Mouse (Mus musculus) hindbrain, embryonic 16.5 days (tissue): ENCODE data around the gene Rtbdn. TPM values are rescaled to one million over a fixed set of nuclear protein-coding genes. Genes with fewer than 3 reads are reported as not detected.
A peak's percentile ranks its signal among the peaks of the same experiment; 100 is the strongest.

Experiments
- ATAC-seq: fragments of 200-750 bp; cut with Nextera tagmentation; 2 replicates; pipeline ENCODE4 v1.8.0; 2017; ENCODE audit warnings: moderate TSS enrichment, moderate library complexity
- H3K27ac ChIP-seq: fragments of 300-500 bp; sonication (generic); 2 replicates; pipeline ENCODE4 v1.5.1; 2014; ENCODE audit warnings: low read depth, mild to moderate bottlenecking, control low read depth, low read length, moderate library complexity
- H3K27me3 ChIP-seq: fragments of 300-500 bp; sonication (generic); replicated peaks from 2 replicates; pipeline ENCODE4 v1.6.1; 2014; ENCODE audit warnings: low read length; ENCODE audit not compliant: control insufficient read depth, insufficient read depth
- H3K36me3 ChIP-seq: fragments of 300-500 bp; sonication (generic); 2 replicates; pipeline ENCODE4 v1.6.1; 2014; ENCODE audit warnings: mild to moderate bottlenecking, low read length, moderate library complexity, mixed read lengths; ENCODE audit not compliant: control insufficient read depth, insufficient read depth
- H3K4me1 ChIP-seq: fragments of 300-500 bp; sonication (generic); 2 replicates; pipeline ENCODE4 v1.6.1; 2014; ENCODE audit warnings: low read depth, low read length; ENCODE audit not compliant: control insufficient read depth, insufficient read depth
- H3K4me2 ChIP-seq: fragments of 300-500 bp; sonication (generic); 2 replicates; pipeline ENCODE4 v1.6.1; 2014; ENCODE audit warnings: mild to moderate bottlenecking, low read length, control low read depth, moderate library complexity
- H3K4me3 ChIP-seq: fragments of 300-500 bp; sonication (generic); 2 replicates; pipeline ENCODE4 v1.5.1; 2014; ENCODE audit warnings: mild to moderate bottlenecking, low read length, control low read depth, moderate library complexity
- H3K9ac ChIP-seq: fragments of 300-500 bp; sonication (generic); 2 replicates; pipeline ENCODE4 v1.6.1; 2014; ENCODE audit warnings: low read depth, mild to moderate bottlenecking, control low read depth, low read length, moderate library complexity
- H3K9me3 ChIP-seq: fragments of 300-500 bp; sonication (generic); 2 replicates; pipeline ENCODE4 v1.6.1; 2014; ENCODE audit warnings: mild to moderate bottlenecking, low read length, moderate library complexity; ENCODE audit not compliant: control insufficient read depth
- WGBS: fragments of 180-500 bp; shearing (Covaris S2); extraction: QIAGEN DNeasy Blood & Tissue Kit; methylation state at CpG from one replicate; pipeline ENCODE4 v1.1.7; 2014; 5-methylcytosine and 5-hydroxymethylcytosine counted together
- microRNA-seq: library from miRNA; unstranded; fragments of <30 nt; microRNA quantifications from one replicate; pipeline ENCODE4, GENCODE M21; 2017
- polyA plus RNA-seq: library from polyadenylated mRNA; unstranded; fragments of >200 nt; fragmentation: Nextera tagmentation; extraction: Ambion mirVana; gene quantifications from 2 replicates; pipeline ENCODE4 v1.2.1, GENCODE M21; 2015

Gene Rtbdn
- polyA plus RNA-seq, 1 experiment from 2014 or later: 3.0 TPM

GRCm38 (mm10) chr8:84996978-84997377 is 50.2 kb downstream of the Rtbdn start:
- no peak overlapping the region for H3K9ac ChIP-seq
- H3K36me3 ChIP-seq: peaks cover 6% of the 10 kb centered on the region
- no peak overlapping the region for H3K27ac ChIP-seq
- H3K9me3 ChIP-seq: no peaks in the 10 kb centered on the region
- H3K4me1 ChIP-seq: peaks cover 3% of the 10 kb centered on the region
- 82% methylated on average over 5 of the region's 5 CpGs for WGBS
- peaks cover 7% of the 10 kb centered on the region for H3K27me3 ChIP-seq
- ATAC-seq: no peak
- no peak overlapping the region for H3K4me2 ChIP-seq
- no peak overlapping the region for H3K4me3 ChIP-seq

- WGBS: 5% methylated on average over 19 of the region's 19 CpGs
- Histone ChIP-seq H3K9ac (peak overlapping the region; percentile 30), H3K4me3 (no peak overlapping the region), H3K4me1 (peaks cover 3% of the 10 kb centered on the region), H3K27me3 (peaks cover 7% of the 10 kb centered on the region), H3K36me3 (peaks cover 11% of the 10 kb centered on the region), H3K27ac (no peak overlapping the region), H3K9me3 (no peaks in the 10 kb centered on the region), H3K4me2 (peak overlapping the region; percentile 36)
- ATAC-seq: peak; percentile 80
Observed at GRCm38 (mm10) chr8:84997649-84998295, 51.0 kb downstream of the Rtbdn start.

Small RNA genes within 50 kb of the gene (microRNA-seq; reads per million reads assigned to microRNA genes)
- not detected for gene Gm24197

Other genes with a start within 250 kb of the Rtbdn start
- 2.6 and 3.2 TPM in 2 replicates for gene Lyl1, start 245.5 kb upstream of the Rtbdn start, polyA plus RNA-seq
- gene G430095P16Rik, start 224.0 kb upstream of the Rtbdn start, polyA plus RNA-seq: 0.82 and 0.89 TPM in 2 replicates
- gene Nfix, start 146.6 kb upstream of the Rtbdn start, polyA plus RNA-seq: 94.3 and 109 TPM in 2 replicates
- 15.4 and 17.1 TPM in 2 replicates for gene Dand5, start 124.2 kb upstream of the Rtbdn start, polyA plus RNA-seq
- gene Gadd45gip1, start 115.5 kb upstream of the Rtbdn start, polyA plus RNA-seq: 40.6 and 40.7 TPM in 2 replicates
- 78.2 and 95.4 TPM in 2 replicates for gene Rad23a, start 106.3 kb upstream of the Rtbdn start, polyA plus RNA-seq
- 743 and 792 TPM in 2 replicates for gene Calr, start 100.1 kb upstream of the Rtbdn start, polyA plus RNA-seq
- 112 and 114 TPM in 2 replicates for gene Farsa, start 90.0 kb upstream of the Rtbdn start, polyA plus RNA-seq
- 38.1 and 46.6 TPM in 2 replicates for gene Syce2, start 74.9 kb upstream of the Rtbdn start, polyA plus RNA-seq
- 41.4 and 42.8 TPM in 2 replicates for gene Gcdh, start 53.1 kb upstream of the Rtbdn start, polyA plus RNA-seq
- 0.39 and 0.56 TPM in 2 replicates for gene Klf1, start 45.1 kb upstream of the Rtbdn start, polyA plus RNA-seq
- gene Dnase2a, start 38.4 kb upstream of the Rtbdn start, polyA plus RNA-seq: 6.4 and 7.0 TPM in 2 replicates
- 71.4 and 77.4 TPM in 2 replicates for gene Mast1, start 9.6 kb upstream of the Rtbdn start, polyA plus RNA-seq
- not detected in 2 replicates for gene Gm49661, start 22.4 kb downstream of the Rtbdn start, polyA plus RNA-seq
- 1,040 and 1,063 TPM in 2 replicates for gene Prdx2, start 22.6 kb downstream of the Rtbdn start, polyA plus RNA-seq
- 55.8 and 57.5 TPM in 2 replicates for gene Rnaseh2a, start 22.8 kb downstream of the Rtbdn start, polyA plus RNA-seq
- 4.3 and 5.3 TPM in 2 replicates for gene Junb, start 31.7 kb downstream of the Rtbdn start, polyA plus RNA-seq
- 37.9 and 39.6 TPM in 2 replicates for gene Hook2, start 43.6 kb downstream of the Rtbdn start, polyA plus RNA-seq
- 0.10 and 0.21 TPM in 2 replicates for gene Best2, start 67.5 kb downstream of the Rtbdn start, polyA plus RNA-seq
- gene Asna1, start 78.3 kb downstream of the Rtbdn start, polyA plus RNA-seq: 159 and 170 TPM in 2 replicates
- gene Trir, start 79.8 kb downstream of the Rtbdn start, polyA plus RNA-seq: 100 and 110 TPM in 2 replicates
- gene Tnpo2, start 89.9 kb downstream of the Rtbdn start, polyA plus RNA-seq: 61.2 and 62.7 TPM in 2 replicates
- gene Fbxw9, start 113.1 kb downstream of the Rtbdn start, polyA plus RNA-seq: 75.8 and 83.2 TPM in 2 replicates
- gene Gm5741, start 121.0 kb downstream of the Rtbdn start, polyA plus RNA-seq: 1.2 TPM in 1 of 2 replicates, not detected in the other
- 112 and 119 TPM in 2 replicates for gene Dhps, start 124.8 kb downstream of the Rtbdn start, polyA plus RNA-seq
- gene Wdr83os, start 133.7 kb downstream of the Rtbdn start, polyA plus RNA-seq: 111 and 116 TPM in 2 replicates
- 45.5 and 50.6 TPM in 2 replicates for gene Wdr83, start 134.3 kb downstream of the Rtbdn start, polyA plus RNA-seq
- 23.1 TPM in 2 replicates for gene Man2b1, start 136.3 kb downstream of the Rtbdn start, polyA plus RNA-seq
- gene Zfp791, start 176.1 kb downstream of the Rtbdn start, polyA plus RNA-seq: 4.3 and 4.6 TPM in 2 replicates
- gene Cks1brt, start 204.9 kb downstream of the Rtbdn start, polyA plus RNA-seq: not detected in 2 replicates